Mouse (Mus musculus) liver, embryonic 14.5 days (tissue): ENCODE results near the gene Xdh. TPM values are rescaled to one million over a fixed set of nuclear protein-coding genes. Genes with fewer than 3 reads are reported as not detected.

Experiments
- ATAC-seq: fragments of 200-750 bp; cut with Nextera tagmentation; 2 replicates; pipeline ENCODE4 v1.8.0; 2017; ENCODE audit warnings: moderate number of reproducible peaks, mild to moderate bottlenecking, moderate library complexity; ENCODE audit not compliant: insufficient read depth
- DNase-seq, 3 experiments: peaks; one replicate each; pipeline ENCODE4 v3.0.0-alpha.2; 2012 to 2013; ENCODE audit warnings: low read depth in 3 of 3, low spot score in 3 of 3
- H3K27ac ChIP-seq: fragments of 300-500 bp; sonication (generic); 2 replicates; pipeline ENCODE4 v1.5.1; 2014; ENCODE audit warnings: moderate library complexity, mild to moderate bottlenecking, control low read depth, inconsistent platforms
- H3K27me3 ChIP-seq: fragments of 300-500 bp; sonication (generic); 2 replicates; pipeline ENCODE4 v1.6.1; 2014; ENCODE audit warnings: mild to moderate bottlenecking, low read length, moderate library complexity; ENCODE audit not compliant: control insufficient read depth, insufficient read depth
- H3K36me3 ChIP-seq: fragments of 300-500 bp; sonication (generic); replicated peaks from 2 replicates; pipeline ENCODE4 v1.6.1; 2014; ENCODE audit warnings: low read depth; ENCODE audit not compliant: control insufficient read depth, insufficient read depth
- H3K4me1 ChIP-seq, 2 experiments: fragments of 200-500 bp in 1 of 2; fragments of 300-500 bp in 1 of 2; sonication (generic) in 1 of 2; replicated peaks; 2 replicates each; pipeline ENCODE4 v1.6.1; 2012 to 2014; ENCODE audit warnings: antibody characterized with exemption in 1 of 2, inconsistent platforms in 1 of 2, low read length in 1 of 2; ENCODE audit not compliant: control insufficient read depth in 2 of 2, insufficient read depth in 2 of 2
- H3K4me2 ChIP-seq: fragments of 300-500 bp; sonication (generic); 2 replicates; pipeline ENCODE4 v1.6.1; 2014; ENCODE audit warnings: low read depth, mild to moderate bottlenecking, control low read depth, moderate library complexity
- H3K4me3 ChIP-seq, 2 experiments: fragments of 200-500 bp in 1 of 2; fragments of 300-500 bp in 1 of 2; sonication (generic) in 1 of 2; 2 replicates each; pipeline ENCODE4 v1.5.1; 2012 to 2014; ENCODE audit warnings: low read depth in 2 of 2, low read length in 2 of 2, mild to moderate bottlenecking in 2 of 2, control low read depth in 1 of 2, inconsistent platforms in 1 of 2, moderate library complexity in 1 of 2; ENCODE audit not compliant: insufficient read depth in 1 of 2
- H3K9ac ChIP-seq: fragments of 300-500 bp; sonication (generic); replicated peaks from 2 replicates; pipeline ENCODE4 v1.6.1; 2014; ENCODE audit warnings: mild to moderate bottlenecking, control low read depth, moderate library complexity
- H3K9me3 ChIP-seq: fragments of 300-500 bp; sonication (generic); 2 replicates; pipeline ENCODE4 v1.6.1; 2016; ENCODE audit warnings: low read length, mixed read lengths; ENCODE audit not compliant: control insufficient read depth
- CTCF ChIP-seq: IDR thresholded peaks from 2 replicates; pipeline ENCODE4 v1.5.1; 2016; ENCODE audit warnings: antibody characterized with exemption, low read depth, control low read depth
- EP300 ChIP-seq: IDR thresholded peaks from 2 replicates; pipeline ENCODE4 v1.6.1; 2016; ENCODE audit warnings: antibody characterized with exemption, low read depth
- whole genome bisulfite sequencing: fragments of 180-500 bp; shearing (Covaris S2); extraction: QIAGEN DNeasy Blood & Tissue Kit; methylation state at CpG from one replicate; pipeline ENCODE4 v1.1.7; 2014; ENCODE audit not compliant: insufficient replicate concordance; 5-methylcytosine and 5-hydroxymethylcytosine counted together
- polyA plus RNA-seq, 2 experiments: library from polyadenylated mRNA; depleted of rRNA in 1 of 2; stranded (reverse) in 1 of 2; unstranded in 1 of 2; fragments of >200 nt; fragmentation: Nextera tagmentation in 1 of 2; extraction: Ambion mirVana in 1 of 2; gene quantifications; 2 replicates each; pipeline versions ENCODE4 v1.2.1 to v1.2.3; 2012 to 2014

Gene Xdh
- polyA plus RNA-seq, 2 experiments: 0.85 to 1.3 TPM

DNA sequence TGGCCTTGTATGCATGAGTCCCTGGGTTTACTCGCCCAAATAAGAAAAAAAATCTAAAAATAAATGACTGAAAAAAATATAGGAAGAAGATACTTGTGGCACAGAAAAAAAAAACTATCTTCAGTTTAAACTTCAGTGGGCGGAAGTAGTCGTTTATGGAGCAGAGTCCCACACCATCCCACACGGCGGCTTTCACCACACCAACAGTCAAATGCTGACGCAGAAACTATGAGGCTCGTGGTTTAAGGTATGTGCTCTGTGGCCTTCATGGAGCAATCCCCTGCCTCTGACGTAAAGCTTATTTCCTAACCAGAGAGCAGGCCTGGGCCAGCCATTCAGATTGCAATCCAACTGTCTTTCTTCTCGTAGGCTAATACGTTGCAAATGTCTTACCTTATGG, 56.8 kb downstream of the Xdh start:
- DNase-seq: peak in 1 of 3 experiments; percentile 19

DNA sequence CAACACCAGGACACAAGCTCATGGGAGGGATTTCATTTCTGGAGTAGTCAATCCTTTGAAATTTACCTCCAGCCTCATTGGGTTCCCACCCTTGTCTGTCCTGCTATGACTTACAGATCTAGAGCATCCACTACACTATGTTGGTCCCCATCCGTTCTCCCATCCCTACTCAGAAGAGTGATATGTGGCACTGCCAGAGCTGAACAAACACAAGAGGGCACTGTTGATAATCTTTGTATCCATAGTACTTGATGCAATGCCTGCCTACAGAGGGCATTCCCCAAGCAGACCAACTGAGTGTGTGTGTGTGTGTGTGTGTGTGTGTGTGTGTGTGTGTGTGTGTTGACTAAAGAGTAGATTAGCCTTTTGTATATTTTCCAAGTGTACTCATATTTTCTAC, 58.4 kb downstream of the Xdh start:
- Histone ChIP-seq H3K9me3 (no peaks in the 10 kb centered on the region), H3K4me3 (no peak overlapping the region), H3K4me2 (no peak overlapping the region), H3K9ac (no peak overlapping the region), H3K27ac (no peak overlapping the region), H3K27me3 (no peaks in the 10 kb centered on the region), H3K4me1 (no peaks in the 10 kb centered on the region), H3K36me3 (no peaks in the 10 kb centered on the region)
- ATAC-seq (no peak), DNase-seq (no peak)
- TF ChIP-seq CTCF (peak; percentile 24; the same call in 1 of the 2 replicates), EP300 (no peak)
- WGBS: 77% methylated on average over 1 of the region's 1 CpGs

More for the DNA sequence above, 56.8 kb downstream of the Xdh start:
- no peak overlapping the region for H3K27ac ChIP-seq
- H3K9me3 ChIP-seq: no peaks in the 10 kb centered on the region
- no peak overlapping the region for H3K4me3 ChIP-seq
- no peak overlapping the region for H3K4me2 ChIP-seq
- H3K9ac ChIP-seq: no peak overlapping the region
- TF ChIP-seq CTCF (no peak), EP300 (no peak)
- ATAC-seq: no peak
- H3K36me3 ChIP-seq: no peaks in the 10 kb centered on the region
- H3K27me3 ChIP-seq: no peaks in the 10 kb centered on the region
- 54% methylated on average over 10 of the region's 10 CpGs for WGBS
- H3K4me1 ChIP-seq: no peaks in the 10 kb centered on the region

GRCm38 (mm10) chr17:73886071-73886785, 63.8 kb downstream of the Xdh start:
- Histone ChIP-seq H3K27me3 (no peaks in the 10 kb centered on the region), H3K4me1 (no peaks in the 10 kb centered on the region), H3K9ac (no peak overlapping the region), H3K27ac (no peak overlapping the region), H3K4me3 (no peak overlapping the region), H3K9me3 (no peaks in the 10 kb centered on the region), H3K36me3 (no peaks in the 10 kb centered on the region), H3K4me2 (no peak overlapping the region)
- no peak for TF ChIP-seq CTCF
- TF ChIP-seq EP300: no peak
- ATAC-seq: no peak
- DNase-seq: no peak
- WGBS: 78% methylated on average over 25 of the region's 25 CpGs

GRCm38 (mm10) chr17:73883332-73883731, 66.7 kb downstream of the Xdh start:
- no peaks in the 10 kb centered on the region for H3K27me3 ChIP-seq

DNA sequence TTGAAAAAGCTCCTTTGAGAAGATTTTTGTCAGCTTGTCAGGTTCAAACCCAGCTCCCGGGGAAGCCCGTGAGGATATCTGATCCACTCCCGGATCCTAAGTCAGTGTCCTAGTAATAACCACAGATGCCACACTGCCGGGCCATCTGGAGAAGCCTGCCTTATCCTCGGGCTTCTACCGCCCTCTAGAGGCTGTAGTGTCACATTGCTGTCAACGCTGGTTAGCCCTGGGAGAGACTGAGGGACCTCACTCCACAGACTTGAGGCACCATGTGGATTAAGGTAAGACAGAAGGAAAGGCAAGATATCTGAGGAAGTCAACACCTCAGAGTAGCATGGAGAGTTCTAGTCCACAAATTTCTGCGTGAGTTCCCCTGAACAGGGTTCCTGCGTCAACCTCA, 67.8 kb downstream of the Xdh start:
- no peak overlapping the region for H3K27ac ChIP-seq
- WGBS: 9% methylated on average over 9 of the region's 9 CpGs
- H3K27me3 ChIP-seq: no peaks in the 10 kb centered on the region
- DNase-seq: peak; percentile 22 to 42 (median 32)
- no peak overlapping the region for H3K9ac ChIP-seq
- H3K4me2 ChIP-seq: no peak overlapping the region
- H3K4me1 ChIP-seq: no peaks in the 10 kb centered on the region
- TF ChIP-seq EP300 (no peak), CTCF (peak; percentile 87)
- ATAC-seq: peak; percentile 45; the same call in 1 of the 2 replicates
- no peak overlapping the region for H3K4me3 ChIP-seq
- no peaks in the 10 kb centered on the region for H3K9me3 ChIP-seq
- H3K36me3 ChIP-seq: no peaks in the 10 kb centered on the region

More at GRCm38 (mm10) chr17:73883332-73883731, 66.7 kb downstream of the Xdh start:
- no peaks in the 10 kb centered on the region for H3K9me3 ChIP-seq
- peak in 1 of 3 experiments; percentile 7 for DNase-seq
- WGBS: 54% methylated on average over 12 of the region's 12 CpGs
- ATAC-seq: no peak
- TF ChIP-seq CTCF: no peak
- no peak for TF ChIP-seq EP300
- H3K4me3 ChIP-seq: no peak overlapping the region
- H3K4me1 ChIP-seq: no peaks in the 10 kb centered on the region
- no peak overlapping the region for H3K27ac ChIP-seq
- no peaks in the 10 kb centered on the region for H3K36me3 ChIP-seq
- no peak overlapping the region for H3K9ac ChIP-seq
- H3K4me2 ChIP-seq: no peak overlapping the region
